Mouse (Mus musculus): ENCODE results near the gene Stim2. TPM values are rescaled to one million over a fixed set of nuclear protein-coding genes. Genes with fewer than 3 reads are reported as not detected.

The Stim2 gene
- 25.7 TPM for polyA plus RNA-seq (2021)

- DNase-seq (ENCODE audit: low read depth, low spot score) (peak; percentile 85), ATAC-seq (peak; percentile 85)
- no peaks in the 10 kb centered on the region for H3K27me3 ChIP-seq
- ChIA-PET CTCF (interaction anchor here (1.3 to 1.7 kb wide), 4 partner anchors 11 to 53 kb away, joined by 3 to 6 read pairs (median 4); no protein-coding TSS in a partner anchor), POLR2A (interaction anchor here (0.6 to 1.2 kb wide), 5 partner anchors 14 to 561 kb away, joined by 3 to 4 read pairs (median 3); no protein-coding TSS in a partner anchor)
- in situ Hi-C loops (cut with MboI; ENCODE audit: low pct_unique_long_range_greater_than_20kb): no loop called here
- TF ChIP-seq CTCF (IDR thresholded peaks at IDR 0.05): no peak
These were observed at the start of gene Stim2 for GRCm38 (mm10) chr5:53998146-53998742. Stim2 (plus strand) TSS chr5:53998499.

GRCm38 (mm10) chr5:53948606-53949266 lies 49.6 kb upstream of the Stim2 start:
- POLR2A ChIA-PET: interaction anchor here (0.5 kb wide), 1 partner anchor 19 kb away, joined by 4 read pairs; no protein-coding TSS in a partner anchor
- CTCF ChIA-PET: no interaction called here
- in situ Hi-C loops (cut with MboI; ENCODE audit: low pct_unique_long_range_greater_than_20kb): no loop called here
- H3K27me3 ChIP-seq: no peaks in the 10 kb centered on the region
- TF ChIP-seq CTCF (IDR thresholded peaks at IDR 0.05): no peak
- ATAC-seq (no peak), DNase-seq (ENCODE audit: low read depth, low spot score) (no peak)

- DNase-seq (ENCODE audit: low read depth, low spot score): no peak
- CTCF ChIA-PET: no interaction called here
- POLR2A ChIA-PET: no interaction called here
- in situ Hi-C loops (cut with MboI; ENCODE audit: low pct_unique_long_range_greater_than_20kb): no loop called here
- no peaks in the 10 kb centered on the region for H3K27me3 ChIP-seq
- no peak for ATAC-seq
- no peak for TF ChIP-seq CTCF (IDR thresholded peaks at IDR 0.05)
These were observed 48.1 kb upstream of the Stim2 start for GRCm38 (mm10) chr5:53950189-53950588.

- ATAC-seq (peak; percentile 72), DNase-seq (ENCODE audit: low read depth, low spot score) (peak; percentile 31)
- in situ Hi-C loops (cut with MboI; ENCODE audit: low pct_unique_long_range_greater_than_20kb): no loop called here
- ChIA-PET CTCF (interaction anchor here (1.1 to 1.4 kb wide), 2 partner anchors 10 to 12 kb away, joined by 4 to 5 read pairs; no protein-coding TSS in a partner anchor), POLR2A (no interaction called here)
- H3K27me3 ChIP-seq: no peaks in the 10 kb centered on the region
- no peak for TF ChIP-seq CTCF (IDR thresholded peaks at IDR 0.05)
These were observed 45.1 kb upstream of the Stim2 start for GRCm38 (mm10) chr5:53953216-53953615.

GRCm38 (mm10) chr5:53953797-53954196 lies 44.5 kb upstream of the Stim2 start:
- no peak for ATAC-seq
- in situ Hi-C loops (cut with MboI; ENCODE audit: low pct_unique_long_range_greater_than_20kb): no loop called here
- no peaks in the 10 kb centered on the region for H3K27me3 ChIP-seq
- TF ChIP-seq CTCF (IDR thresholded peaks at IDR 0.05): no peak
- ChIA-PET CTCF (interaction anchor here (1.1 kb wide), 1 partner anchor 9 kb away, joined by 5 read pairs; no protein-coding TSS in a partner anchor), POLR2A (no interaction called here)
- DNase-seq (ENCODE audit: low read depth, low spot score): no peak

- ATAC-seq (no peak), DNase-seq (ENCODE audit: low read depth, low spot score) (no peak)
- ChIA-PET POLR2A (interaction anchor here (1.4 kb wide), 1 partner anchor 31 kb away, joined by 4 read pairs; no protein-coding TSS in a partner anchor), CTCF (no interaction called here)
- in situ Hi-C loops (cut with MboI; ENCODE audit: low pct_unique_long_range_greater_than_20kb): no loop called here
- no peaks in the 10 kb centered on the region for H3K27me3 ChIP-seq
- TF ChIP-seq CTCF (IDR thresholded peaks at IDR 0.05): no peak
These were observed 42.3 kb upstream of the Stim2 start for GRCm38 (mm10) chr5:53955966-53956365.

GRCm38 (mm10) chr5:53956396-53957314 lies 41.6 kb upstream of the Stim2 start:
- ATAC-seq: no peak
- no peak for DNase-seq (ENCODE audit: low read depth, low spot score)
- no peak for TF ChIP-seq CTCF (IDR thresholded peaks at IDR 0.05)
- in situ Hi-C loops (cut with MboI; ENCODE audit: low pct_unique_long_range_greater_than_20kb): no loop called here
- no peaks in the 10 kb centered on the region for H3K27me3 ChIP-seq
- POLR2A ChIA-PET: no interaction called here
- CTCF ChIA-PET: interaction anchor here (0.8 kb wide), 1 partner anchor 31 kb away, joined by 3 read pairs; no protein-coding TSS in a partner anchor

GRCm38 (mm10) chr5:53957348-53957747 lies 41.0 kb upstream of the Stim2 start:
- CTCF ChIA-PET: interaction anchor here (0.8 kb wide), 1 partner anchor 30 kb away, joined by 3 read pairs; no protein-coding TSS in a partner anchor
- POLR2A ChIA-PET: no interaction called here
- in situ Hi-C loops (cut with MboI; ENCODE audit: low pct_unique_long_range_greater_than_20kb): no loop called here
- no peak for TF ChIP-seq CTCF (IDR thresholded peaks at IDR 0.05)
- H3K27me3 ChIP-seq: no peaks in the 10 kb centered on the region
- DNase-seq (ENCODE audit: low read depth, low spot score) (no peak), ATAC-seq (no peak)

GRCm38 (mm10) chr5:53961229-53961628 lies 37.1 kb upstream of the Stim2 start:
- TF ChIP-seq CTCF (IDR thresholded peaks at IDR 0.05): no peak
- no peak for ATAC-seq
- in situ Hi-C loops (cut with MboI; ENCODE audit: low pct_unique_long_range_greater_than_20kb): no loop called here
- POLR2A ChIA-PET: no interaction called here
- CTCF ChIA-PET: no interaction called here
- no peak for DNase-seq (ENCODE audit: low read depth, low spot score)
- no peaks in the 10 kb centered on the region for H3K27me3 ChIP-seq

GRCm38 (mm10) chr5:53961830-53962515 lies 36.3 kb upstream of the Stim2 start:
- DNase-seq (ENCODE audit: low read depth, low spot score) (no peak), ATAC-seq (no peak)
- TF ChIP-seq CTCF (IDR thresholded peaks at IDR 0.05): no peak
- in situ Hi-C loops (cut with MboI; ENCODE audit: low pct_unique_long_range_greater_than_20kb): no loop called here
- H3K27me3 ChIP-seq: no peaks in the 10 kb centered on the region
- ChIA-PET POLR2A (no interaction called here), CTCF (no interaction called here)
